8 mouse cellular contexts compared by ENCODE assay signal in genomic region chr2:30363773-30364650, GRCm38 (mm10). TPM values are rescaled to one million over a fixed set of nuclear protein-coding genes. Genes with fewer than 3 reads are reported as not detected.
A peak's percentile ranks its signal among the peaks of the same experiment; 100 is the strongest.
DNase-seq lines count a peak whose midpoint lies in the region; ATAC-seq and TF ChIP-seq lines count a peak whose summit lies in the region.

Miga2 (plus strand) TSS chr2:30364233.

- peak within 1 kb of the TSS; percentile 73 for H3K4me3 ChIP-seq in cortical plate, adult 2 months (ENCODE audit: insufficient read depth, low read length)
- H3K4me3 ChIP-seq in megakaryocyte, embryonic 14.5 days (replicated peaks) = peak within 1 kb of the TSS; percentile 97

- peak within 1 kb of the TSS; percentile 7; the same call in 1 of the 2 replicates for H3K27ac ChIP-seq in cortical plate, adult 2 months (ENCODE audit: insufficient read depth, low read length)

- H3K9me3 ChIP-seq in megakaryocyte, embryonic 14.5 days = no peaks in the 10 kb centered on the region

- peaks cover 24% of the 10 kb centered on the region for H3K36me3 ChIP-seq in megakaryocyte, embryonic 14.5 days (replicated peaks; ENCODE audit: low read length)

- no peaks in the 10 kb centered on the region for H3K27me3 ChIP-seq in megakaryocyte, embryonic 14.5 days (replicated peaks)

- H3K4me1 ChIP-seq in cortical plate, adult 2 months (ENCODE audit: control insufficient read depth, insufficient read depth, low read length) = peaks cover 4% of the 10 kb centered on the region; the same call in 1 of the 2 replicates
- peaks cover 52% of the 10 kb centered on the region for H3K4me1 ChIP-seq in megakaryocyte, embryonic 14.5 days

- peak; percentile 99 for ATAC-seq in activated CD4-positive, CD25-positive, alpha-beta regulatory T cell, adult 4 months

- TF ChIP-seq POLR2A in cortical plate, adult 2 months (IDR thresholded peaks at IDR 0.05; ENCODE audit: extremely low read depth, insufficient read depth, low read length) = peak; percentile 89

- DNase-seq in gastrocnemius, adult 8-10 months (ENCODE audit: low spot score in 2 of 2) = peak; percentile 98 to 99
- DNase-seq in hindlimb bud, embryonic 11.5 days (ENCODE audit: extremely low spot score, low read depth, low spot score) = peak; percentile 98
- DNase-seq in left cerebral cortex, adult 8-10 months (ENCODE audit: low spot score in 2 of 2) = peak; percentile 92 to 99
- peak; percentile 99 to 100 for DNase-seq in right cerebral cortex, postnatal 10 days (ENCODE audit: low spot score in 2 of 2)
- DNase-seq in urinary bladder, postnatal 25 days (ENCODE audit: low spot score) = peak; percentile 95

- TF ChIP-seq CTCF in cortical plate, adult 2 months (IDR thresholded peaks at IDR 0.05; ENCODE audit: extremely low read depth, insufficient read depth, low read length) = no peak

RNA-seq across cellular contexts. Expression of gene Miga2, which starts in this region (rescaled TPM):
- polyA plus RNA-seq in activated CD4-positive, CD25-positive, alpha-beta regulatory T cell, adult 4 months (2017; shearing (Covaris generic)) = 1 to 10 TPM; 1.3 to 7.4 TPM
- polyA plus RNA-seq in cortical plate, adult 2 months (2012; rRNA removed) = 85.6 and 97.0 TPM in 2 replicates
- total RNA-seq in gastrocnemius, adult 8-10 months (2022) = 10 to 100 TPM; 13.2 to 29.8 (median 17.4) TPM
- 100 to 1,000 TPM; 106 to 121 (median 108) TPM for total RNA-seq in left cerebral cortex, adult 8-10 months (2022)
- 7.8 and 15.0 TPM in 2 replicates for polyA plus RNA-seq in megakaryocyte, embryonic 14.5 days (2012; ENCODE audit: insufficient read depth, low replicate concordance)

Comparison
In these comparisons a context has a peak if more than half of its experiments do, and no peak if none do; other contexts are left out.
1. Peak in every context shown above with its lines: DNase-seq, ATAC-seq, H3K4me3 ChIP-seq and H3K27ac ChIP-seq.